Mouse (Mus musculus) R1 (cell line): ENCODE measurements at regions not wholly inside any gene's neighbourhood (a gene's known extent, or its start where the extent isn't known, plus 50 kb on each side); places are given as distances from the start of the nearest gene placed in this dataset.

ENCODE experiments used
- DNase-seq: peaks from one replicate; pipeline ENCODE4 v3.0.0-alpha.2; 2018; ENCODE audit warnings: low read depth, low spot score

DNA sequence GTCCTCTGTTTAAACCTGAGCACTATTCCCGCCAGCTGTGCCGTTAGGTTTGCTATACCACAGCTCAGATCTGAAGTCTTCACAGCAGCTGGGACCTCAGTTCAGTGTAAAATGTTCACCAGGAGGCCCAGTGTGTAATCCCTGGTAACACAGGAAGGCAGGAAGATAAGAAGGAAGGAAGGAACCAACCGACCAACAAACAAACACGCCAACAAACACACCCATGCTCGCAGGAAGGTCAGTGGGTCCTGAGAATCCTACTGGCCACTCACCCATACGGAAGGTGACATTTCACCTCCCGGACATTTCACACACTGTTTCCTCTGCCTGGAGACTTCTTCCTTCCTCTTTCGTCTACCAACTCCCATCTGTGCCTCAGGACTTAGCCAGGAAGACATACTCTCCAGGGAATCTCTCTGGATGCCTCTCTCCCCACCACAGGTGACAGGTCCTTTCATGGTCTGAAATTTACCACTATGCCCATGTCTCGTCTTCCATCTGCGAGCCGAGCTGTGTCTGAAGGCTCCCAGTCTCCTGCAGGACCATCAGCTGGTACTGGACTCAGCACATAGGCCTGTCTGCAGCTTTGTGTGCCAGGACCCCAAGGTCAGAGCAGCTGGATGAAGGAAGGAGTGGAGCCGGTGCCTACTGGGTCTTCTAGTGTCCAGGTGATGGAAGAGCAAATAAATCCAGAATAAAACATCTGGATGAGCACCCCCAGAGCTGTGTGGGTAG lies 61.1 kb upstream of the Xpa start:
- DNase-seq, result no peak

DNA sequence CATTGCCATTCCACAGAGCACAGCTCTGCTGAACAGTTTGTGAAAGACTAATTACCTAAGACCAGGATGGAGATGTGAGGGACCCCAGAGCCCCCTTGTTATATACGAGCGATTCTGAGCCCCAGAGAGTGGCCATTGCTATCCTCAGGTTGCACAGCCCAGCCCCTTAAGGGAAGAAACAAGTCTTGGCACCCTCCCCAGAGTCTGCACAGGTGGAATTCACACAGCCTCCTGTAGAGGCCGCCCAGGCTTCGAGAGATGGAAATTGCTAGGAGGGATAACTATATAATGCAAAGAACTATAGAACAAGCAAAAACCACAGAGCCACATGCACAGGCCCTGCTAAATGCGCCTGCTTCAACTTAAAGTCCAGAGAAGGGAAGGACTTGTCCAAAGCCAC lies 62.7 kb upstream of the Xpa start:
- DNase-seq, result no peak

DNA sequence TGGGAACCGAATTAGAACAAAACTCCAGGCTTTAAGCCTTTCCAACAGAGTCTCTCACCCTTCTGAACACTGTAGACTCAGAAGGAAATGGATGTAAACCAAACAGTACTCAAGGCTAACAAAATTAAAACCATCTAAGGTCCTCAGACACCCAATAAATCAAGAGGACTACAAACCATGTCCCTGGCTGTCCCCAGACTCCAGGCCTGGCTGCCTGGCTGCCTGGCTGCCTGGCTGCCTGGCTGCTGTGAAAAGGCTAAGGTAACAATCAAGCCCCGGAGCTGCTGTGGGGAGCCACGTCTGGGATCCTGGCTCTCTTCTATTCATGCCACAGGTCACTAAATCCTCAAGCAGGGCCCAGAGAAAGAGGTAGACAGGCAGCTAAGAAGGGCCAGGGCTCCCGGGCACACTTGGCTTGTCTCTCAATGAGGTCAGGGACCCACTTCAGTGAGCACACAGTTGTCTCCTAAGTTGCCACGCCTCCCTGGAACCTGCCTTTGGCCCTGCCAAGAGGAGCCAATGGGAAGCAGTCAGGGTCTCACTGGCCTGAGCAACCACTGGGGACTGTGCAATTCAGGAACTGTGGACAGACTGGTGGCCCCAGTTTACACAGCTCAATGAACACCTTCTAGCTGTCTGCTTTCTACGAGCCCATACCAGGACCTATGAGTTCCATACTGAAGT lies 72.6 kb upstream of the Xpa start:
- no peak for DNase-seq

DNA sequence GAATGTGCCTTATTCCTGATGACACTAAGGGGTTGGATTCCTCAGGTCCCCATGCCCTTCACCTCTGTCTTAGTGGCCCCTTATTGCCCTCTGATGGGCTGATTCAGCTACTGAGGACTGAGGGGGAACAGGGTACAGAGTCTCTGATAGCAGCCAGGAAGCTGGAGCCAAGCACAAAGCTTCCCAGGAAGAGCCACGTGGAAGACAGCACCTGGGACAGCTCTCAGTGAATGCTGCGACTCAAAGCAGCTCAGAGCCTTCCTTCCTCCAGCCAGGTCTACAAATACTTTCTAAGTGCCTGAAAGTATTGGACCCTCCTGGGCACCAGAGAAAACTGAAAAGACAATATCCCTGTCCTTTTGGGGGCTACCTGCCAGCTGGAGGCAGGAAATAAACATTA lies 72.3 kb upstream of the Foxe1 start:
- peak; percentile 17 for DNase-seq

DNA sequence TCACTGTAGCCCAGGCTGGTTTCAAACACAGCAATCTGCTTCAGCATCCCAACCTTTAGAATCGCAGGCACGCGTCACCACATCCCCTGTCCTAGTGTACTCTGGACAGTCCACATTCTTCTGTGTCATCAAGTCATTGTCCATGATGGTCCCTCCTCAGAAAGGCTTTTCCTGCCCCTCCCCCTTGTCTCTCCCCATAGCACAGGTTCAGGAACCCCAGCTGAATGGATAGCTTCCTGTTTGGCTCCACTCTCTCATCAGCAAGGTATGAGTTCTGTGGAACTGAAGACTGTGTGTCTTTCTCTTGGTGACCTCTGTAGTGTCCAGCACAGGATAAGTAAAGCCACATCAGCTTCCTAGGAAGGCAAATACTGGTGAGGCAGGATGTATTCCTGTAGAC lies 67.6 kb upstream of the Foxe1 start:
- DNase-seq, result no peak

DNA sequence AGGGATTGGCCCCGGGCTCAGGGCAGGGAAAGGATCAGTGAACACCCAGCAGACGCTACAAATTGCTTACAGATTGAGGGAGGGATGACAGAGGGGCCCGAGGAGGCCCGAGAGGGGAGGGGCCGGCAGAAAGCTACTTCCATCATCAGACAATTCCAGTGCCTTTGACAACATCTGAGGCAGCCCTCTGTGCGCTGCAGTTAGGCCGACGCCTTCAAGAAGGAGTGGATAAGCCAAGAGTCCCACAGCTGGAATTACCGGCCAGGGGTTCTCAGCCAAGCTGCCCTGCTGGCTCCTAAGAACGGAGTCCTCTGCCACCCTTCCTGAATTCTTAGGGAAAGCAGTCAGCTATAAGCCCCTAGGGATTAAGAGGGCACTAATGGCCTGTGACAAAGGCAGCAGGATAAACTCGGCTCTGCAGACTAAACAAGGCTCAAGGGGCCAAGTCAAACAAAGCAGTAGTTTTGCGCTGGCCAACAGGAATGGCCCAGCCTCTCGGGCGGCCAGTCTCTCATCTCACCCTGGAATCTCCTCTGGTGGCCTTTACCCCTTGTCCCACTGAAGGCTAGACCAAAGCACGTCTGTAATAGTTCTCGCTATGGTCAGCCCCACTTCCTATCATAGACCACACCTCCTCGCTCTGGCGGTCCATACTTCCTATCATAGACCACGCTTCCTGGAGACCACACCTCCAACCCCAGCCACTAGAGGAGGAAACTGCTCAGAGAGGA lies 66.4 kb upstream of the Foxe1 start:
- DNase-seq, result peak; percentile 71

DNA sequence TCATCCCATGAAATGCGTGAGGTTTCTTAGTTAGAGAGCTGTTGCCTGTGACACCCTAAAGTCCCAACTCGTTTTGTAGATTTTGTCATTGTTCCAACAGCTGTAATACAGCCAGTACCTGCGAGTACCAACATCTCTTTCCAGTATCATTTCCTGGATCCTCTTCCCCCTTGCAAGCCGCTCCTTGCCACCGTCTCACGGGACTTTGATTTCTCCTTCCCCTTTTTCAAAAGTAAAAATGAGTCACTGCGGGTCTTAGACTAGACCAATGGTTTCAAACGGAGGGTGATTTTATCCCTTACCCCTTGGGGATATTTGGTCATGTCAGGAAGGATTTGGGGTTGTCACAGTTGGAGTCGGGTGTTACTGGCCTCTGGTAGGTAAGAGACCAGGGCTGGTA lies 56.5 kb upstream of the Foxe1 start:
- no peak for DNase-seq

DNA sequence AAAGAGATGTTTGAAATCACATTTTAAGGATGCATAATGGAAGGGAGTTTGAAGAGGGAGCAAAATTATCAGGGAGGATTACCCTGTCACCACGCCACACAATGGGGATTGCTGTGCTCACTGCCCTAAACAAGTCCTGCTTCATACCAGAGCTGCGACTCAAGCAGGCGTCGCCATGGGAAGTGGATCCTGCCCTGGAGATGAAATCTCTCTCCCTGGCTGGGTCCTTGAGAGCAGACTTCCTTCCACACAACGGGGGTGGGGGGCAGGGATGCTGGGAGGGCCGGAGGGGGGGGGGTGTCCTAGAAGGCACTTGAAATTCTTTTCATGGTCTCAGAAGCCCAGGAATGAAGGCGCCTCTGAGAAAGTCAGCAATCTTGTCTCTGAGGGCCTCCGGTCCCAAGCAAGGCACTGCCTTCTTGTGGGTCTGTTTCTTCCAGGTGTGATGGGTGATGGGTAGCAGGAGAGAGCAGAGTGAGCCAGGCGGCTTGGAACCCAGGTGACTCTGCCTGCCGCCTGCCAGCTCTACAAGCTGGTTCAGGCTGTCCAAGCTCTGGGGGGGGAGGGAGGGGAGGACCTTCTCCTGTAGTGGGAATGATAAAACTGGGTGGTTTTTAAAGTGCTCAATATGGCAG lies 51.7 kb upstream of the Foxe1 start:
- no peak for DNase-seq
